In the genomic region with DNA sequence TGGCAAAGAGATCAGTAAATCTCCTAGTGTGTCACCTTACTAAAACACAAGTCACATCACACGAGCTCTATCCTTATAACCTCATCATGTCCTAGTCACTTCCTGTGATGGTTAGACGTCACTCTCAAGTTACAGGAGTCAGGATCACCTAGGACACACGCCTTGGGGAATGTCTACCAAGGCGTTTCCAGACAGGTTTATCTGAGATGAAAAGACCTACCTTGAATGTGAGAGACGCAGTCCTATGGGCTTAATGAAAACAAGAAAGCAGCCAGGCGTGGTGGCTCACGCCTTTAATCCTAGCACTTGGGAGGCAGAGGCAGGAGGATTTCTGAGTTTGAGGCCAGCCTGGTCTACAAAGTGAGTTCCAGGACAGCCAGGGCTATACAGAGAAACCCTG, we compare ENCODE assay signal across 2 mouse cellular contexts.
A peak's percentile ranks its signal among the peaks of the same experiment; 100 is the strongest.
DNase-seq lines count a peak whose midpoint lies in the region; TF ChIP-seq lines count a peak whose summit lies in the region.
"Not testable (repeated sequence)": the region's sequence is repeated elsewhere in the genome, so short reads cannot be mapped to it uniquely, and the experiment has no call there.

No protein-coding gene starts in this region.

- H3K27ac ChIP-seq in cerebellum, adult 2 months (ENCODE audit: insufficient read depth, low read length), result peak overlapping the region; percentile 95

- WGBS in cerebellum, adult 2 months, result 30% methylated on average over 7 of the region's 7 CpGs

- not testable (repeated sequence) for TF ChIP-seq POLR2A in cerebellum, adult 2 months (IDR thresholded peaks at IDR 0.05; ENCODE audit: borderline replicate concordance, insufficient read depth, low read length)

- not testable (repeated sequence) for TF ChIP-seq CTCF in cerebellum, adult 2 months (IDR thresholded peaks at IDR 0.05; ENCODE audit: borderline replicate concordance, insufficient read depth, low read depth, low read length)

- not testable (repeated sequence) for H3K4me3 ChIP-seq in cerebellum, adult 2 months (replicated peaks; ENCODE audit: insufficient read depth, low read depth, low read length)

- H3K27me3 ChIP-seq in cerebellum, adult 2 months (ENCODE audit: control insufficient read depth, insufficient read depth, low read length), result not testable (repeated sequence)

- H3K4me1 ChIP-seq in cerebellum, adult 2 months (ENCODE audit: control insufficient read depth, insufficient read depth, low read length), result peaks cover 82% of the 10 kb centered on the region

- peak; percentile 54 to 58 for DNase-seq in cerebellum, adult 2 months
- DNase-seq in cerebellum, adult 9-10 months, result peak; percentile 66
